Mouse (Mus musculus): Measurements from ENCODE around the gene Actr5. TPM values are rescaled to one million over a fixed set of nuclear protein-coding genes. Genes with fewer than 3 reads are reported as not detected.

Actr5 gene
- total and polyA plus RNA-seq, 3 experiments, result 17.0 to 20.8 TPM; not detected in 1

DNA sequence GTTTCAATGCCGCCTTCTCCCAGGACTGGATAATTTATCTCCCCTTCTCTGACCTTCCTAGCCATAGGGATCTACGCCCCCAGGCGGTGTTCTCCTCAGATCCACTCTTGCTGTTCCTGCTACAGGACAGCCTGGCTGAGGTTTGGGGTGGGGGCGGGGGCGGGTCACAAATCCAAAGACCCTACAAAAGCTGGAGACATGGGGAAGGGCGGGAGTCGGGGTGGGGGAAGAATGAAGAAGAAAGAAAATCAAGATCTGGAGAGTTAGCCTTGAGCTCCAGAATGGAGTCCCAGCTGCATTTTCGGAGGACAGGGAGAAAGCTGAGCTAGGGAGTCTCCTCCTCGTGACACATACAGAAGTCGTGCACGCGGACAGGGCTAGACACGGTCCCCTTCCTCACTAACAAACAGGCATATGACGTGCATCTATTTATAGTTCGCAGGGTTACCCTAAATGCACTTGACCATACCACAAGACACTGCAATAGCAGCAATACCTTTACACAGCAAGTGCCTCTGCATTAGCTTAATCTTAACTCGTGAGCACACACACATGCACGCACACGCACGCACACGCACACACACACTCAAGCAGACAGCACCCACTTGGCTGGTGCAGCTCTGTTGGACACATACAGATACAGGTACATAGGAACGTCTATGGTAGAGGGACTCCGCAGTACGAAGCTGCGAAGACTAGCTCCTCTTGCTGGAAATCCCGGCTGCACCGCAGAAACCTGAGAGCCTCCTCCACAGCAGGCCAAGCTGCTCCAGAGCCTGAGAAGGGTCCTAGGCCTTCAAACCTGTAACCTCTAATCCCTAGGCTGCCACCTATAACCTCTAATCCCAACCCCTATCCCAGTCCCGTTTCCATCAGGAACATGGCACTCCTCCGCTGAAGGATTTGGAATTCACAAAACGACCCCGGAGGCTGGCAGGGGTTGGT is 12.7 kb upstream of the Actr5 start:
- Histone ChIP-seq H3K27me3 (ENCODE audit: control insufficient read depth in 1 of 2, insufficient read depth in 2 of 2, low read length in 2 of 2) (no peaks in the 10 kb centered on the region), H3K4me1 (ENCODE audit: control insufficient read depth in 1 of 2, insufficient read depth in 2 of 2, low read length in 2 of 2) (peaks cover 0 to 11% of the 10 kb centered on the region in 2 experiments; a peak in 2 of 4 replicates), H3K36me3 (ENCODE audit: control insufficient read depth in 1 of 2, insufficient read depth in 2 of 2, low read length in 2 of 2) (peaks cover 0 to 5% of the 10 kb centered on the region in 2 experiments; a peak in 2 of 4 replicates), H3K9me3 (replicated peaks; ENCODE audit: insufficient read depth, low read length) (no peaks in the 10 kb centered on the region), H3K27ac (ENCODE audit: control insufficient read depth, low read depth, low read length) (no peak overlapping the region), H3K9ac (ENCODE audit: control insufficient read depth, low read depth, low read length, poor library complexity, severe bottlenecking) (no peak overlapping the region), H3K79me2 (ENCODE audit: control insufficient read depth, insufficient read depth, low read length, poor library complexity) (no peaks in the 10 kb centered on the region), H3K4me3 (ENCODE audit: control insufficient read depth in 1 of 2, insufficient read depth in 1 of 2, low read depth in 2 of 2, low read length in 2 of 2) (no peak overlapping the region)
- no peak for TF ChIP-seq UBTF (IDR thresholded peaks at IDR 0.05; ENCODE audit: borderline replicate concordance, insufficient read depth, low read depth, low read length)
- no peak for TF ChIP-seq RAD21 (IDR thresholded peaks at IDR 0.05; ENCODE audit: low read depth, low read length)
- TF ChIP-seq CHD1 (IDR thresholded peaks at IDR 0.05; ENCODE audit: low read depth, low read length), result no peak
- no peak for TF ChIP-seq SMC3 (IDR thresholded peaks at IDR 0.05; ENCODE audit: low read depth, low read length)
- no peak for TF ChIP-seq CHD2 (IDR thresholded peaks at IDR 0.05; ENCODE audit: low read length)
- no peak for TF ChIP-seq POLR2A (IDR thresholded peaks at IDR 0.05; ENCODE audit: control insufficient read depth in 1 of 2, insufficient read depth in 1 of 2, low read depth in 1 of 2, low read length in 2 of 2, poor library complexity in 1 of 2)
- no peak for TF ChIP-seq MAX (IDR thresholded peaks at IDR 0.05; ENCODE audit: low read length)
- no peak for TF ChIP-seq TBP (IDR thresholded peaks at IDR 0.05; ENCODE audit: low read depth, low read length)
- TF ChIP-seq KAT2A (conservative IDR thresholded peaks at IDR 0.05; ENCODE audit: low read depth, low read length), result no peak
- no peak for TF ChIP-seq RCOR1 (IDR thresholded peaks at IDR 0.05; ENCODE audit: low read depth, low read length)
- DNase-seq (ENCODE audit: low read depth, low spot score), result no peak

DNA sequence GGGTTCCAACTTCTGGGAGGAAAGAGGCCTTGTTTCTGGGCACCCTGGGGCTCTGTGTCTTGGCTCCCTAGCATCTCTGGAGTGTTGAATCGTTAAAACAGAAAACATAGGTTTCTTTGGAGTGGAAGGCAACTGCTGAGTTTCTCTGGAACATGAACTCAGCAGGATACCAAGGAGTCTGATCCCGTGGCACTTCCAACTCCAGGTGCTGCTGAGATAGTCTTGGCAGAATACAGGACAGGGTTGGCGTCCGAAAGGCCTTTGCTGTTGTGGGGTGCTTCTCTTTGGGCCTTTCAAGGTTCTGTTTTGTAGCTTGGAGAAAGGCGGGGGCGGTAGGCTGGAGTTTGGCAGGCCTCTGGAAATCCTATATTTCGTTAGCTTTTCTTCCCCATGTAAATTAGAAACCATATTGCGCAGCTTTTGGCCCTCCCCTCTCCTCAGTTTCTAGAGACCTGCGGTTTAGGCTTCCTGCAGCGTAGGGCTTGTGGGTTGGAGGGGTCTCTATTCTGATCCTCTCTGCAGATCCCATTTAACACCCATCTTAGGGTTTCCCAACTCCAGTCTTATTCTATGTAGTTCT is 11.9 kb upstream of the Actr5 start:
- DNase-seq (ENCODE audit: low read depth, low spot score), result no peak
- Histone ChIP-seq H3K27ac (ENCODE audit: control insufficient read depth, low read depth, low read length) (no peak overlapping the region), H3K4me3 (ENCODE audit: control insufficient read depth in 1 of 2, insufficient read depth in 1 of 2, low read depth in 2 of 2, low read length in 2 of 2) (no peak overlapping the region), H3K4me1 (ENCODE audit: control insufficient read depth in 1 of 2, insufficient read depth in 2 of 2, low read length in 2 of 2) (peaks cover 0 to 4% of the 10 kb centered on the region in 2 experiments; a peak in 2 of 4 replicates), H3K79me2 (ENCODE audit: control insufficient read depth, insufficient read depth, low read length, poor library complexity) (no peaks in the 10 kb centered on the region), H3K27me3 (ENCODE audit: control insufficient read depth in 1 of 2, insufficient read depth in 2 of 2, low read length in 2 of 2) (no peaks in the 10 kb centered on the region), H3K9me3 (replicated peaks; ENCODE audit: insufficient read depth, low read length) (no peaks in the 10 kb centered on the region), H3K9ac (ENCODE audit: control insufficient read depth, low read depth, low read length, poor library complexity, severe bottlenecking) (no peak overlapping the region), H3K36me3 (ENCODE audit: control insufficient read depth in 1 of 2, insufficient read depth in 2 of 2, low read length in 2 of 2) (peaks cover 0 to 2% of the 10 kb centered on the region in 2 experiments; a peak in 1 of 4 replicates)
- TF ChIP-seq HCFC1 (IDR thresholded peaks at IDR 0.05; ENCODE audit: low read depth, low read length) (no peak), SIN3A (IDR thresholded peaks at IDR 0.05; ENCODE audit: low read length) (no peak), MYB (IDR thresholded peaks at IDR 0.05; ENCODE audit: low read depth, low read length) (no peak), USF2 (IDR thresholded peaks at IDR 0.05; ENCODE audit: borderline replicate concordance in 1 of 2, insufficient read depth in 1 of 2, low read depth in 1 of 2, low read length in 2 of 2) (no peak), SMC3 (IDR thresholded peaks at IDR 0.05; ENCODE audit: low read depth, low read length) (no peak), ZMIZ1 (IDR thresholded peaks at IDR 0.05; ENCODE audit: low read depth, low read length) (no peak)

Measured in MEL (cell line).